Mouse (Mus musculus) midbrain, postnatal 0 days (tissue): ENCODE data around the gene Gm21586. TPM values are rescaled to one million over a fixed set of nuclear protein-coding genes. Genes with fewer than 3 reads are reported as not detected.
"Not testable (repeated sequence)": the region's sequence is repeated elsewhere in the genome, so short reads cannot be mapped to it uniquely, and the experiment has no call there.

Experiments
- ATAC-seq: fragments of 200-750 bp; cut with Nextera tagmentation; 2 replicates; pipeline ENCODE4 v1.8.0; 2017; ENCODE audit warnings: moderate number of reproducible peaks, mild to moderate bottlenecking, moderate TSS enrichment, moderate library complexity; ENCODE audit not compliant: low FRiP score
- DNase-seq: peaks from one replicate; pipeline ENCODE4 v3.0.0-alpha.2; 2015; ENCODE audit warnings: low spot score
- H3K27ac ChIP-seq: fragments of 300-500 bp; sonication (generic); 2 replicates; pipeline ENCODE4 v1.5.1; 2014; ENCODE audit warnings: low read depth, mild to moderate bottlenecking, low read length, mixed read lengths
- H3K27me3 ChIP-seq: fragments of 300-500 bp; sonication (generic); 2 replicates; pipeline ENCODE4 v1.6.1; 2014; ENCODE audit warnings: low read length, control low read depth, mixed read lengths; ENCODE audit not compliant: insufficient read depth
- H3K36me3 ChIP-seq: fragments of 300-500 bp; sonication (generic); 2 replicates; pipeline ENCODE4 v1.6.1; 2014; ENCODE audit warnings: low read length, control low read depth, mixed read lengths; ENCODE audit not compliant: insufficient read depth
- H3K4me1 ChIP-seq: fragments of 300-500 bp; sonication (generic); 2 replicates; pipeline ENCODE4 v1.6.1; 2014; ENCODE audit warnings: mild to moderate bottlenecking, control low read depth, antibody characterized with exemption, low read length, mixed read lengths; ENCODE audit not compliant: insufficient read depth
- H3K4me2 ChIP-seq: fragments of 300-500 bp; sonication (generic); 2 replicates; pipeline ENCODE4 v1.6.1; 2014; ENCODE audit warnings: low read depth, mild to moderate bottlenecking, low read length, mixed read lengths; ENCODE audit not compliant: poor library complexity, severe bottlenecking
- H3K4me3 ChIP-seq: fragments of 300-500 bp; sonication (generic); 2 replicates; pipeline ENCODE4 v1.5.1; 2014; ENCODE audit warnings: low read depth, mild to moderate bottlenecking, low read length, moderate library complexity
- H3K9ac ChIP-seq: fragments of 300-500 bp; sonication (generic); replicated peaks from 2 replicates; pipeline ENCODE4 v1.6.1; 2014; ENCODE audit warnings: mild to moderate bottlenecking, low read length, moderate library complexity, mixed read lengths; ENCODE audit not compliant: poor library complexity, severe bottlenecking
- H3K9me3 ChIP-seq: fragments of 300-500 bp; sonication (generic); 2 replicates; pipeline ENCODE4 v1.6.1; 2016; ENCODE audit warnings: low read length, control low read depth
- WGBS: fragments of 180-500 bp; shearing (Covaris S2); extraction: QIAGEN DNeasy Blood & Tissue Kit; methylation state at CpG from one replicate; pipeline ENCODE4 v1.1.7; 2014; 5-methylcytosine and 5-hydroxymethylcytosine counted together
- polyA plus RNA-seq: library from polyadenylated mRNA; unstranded; fragments of >200 nt; fragmentation: Nextera tagmentation; extraction: Ambion mirVana; gene quantifications from 2 replicates; pipeline ENCODE4 v1.2.1, GENCODE M21; 2015
- total RNA-seq: library from RNA; depleted of rRNA; stranded (reverse); fragments of >200 nt; gene quantifications from 2 replicates; pipeline ENCODE4 v1.2.3, GENCODE M21; 2014; rRNA removed

Gm21586 gene
- total RNA-seq (not detected in 2 replicates), polyA plus RNA-seq (not detected in 2 replicates)

- H3K9me3 ChIP-seq, H3K4me1 ChIP-seq, H3K9ac ChIP-seq, DNase-seq, ATAC-seq, H3K4me2 ChIP-seq, H3K27me3 ChIP-seq, H3K27ac ChIP-seq, H3K4me3 ChIP-seq, H3K36me3 ChIP-seq: not testable (repeated sequence)
- WGBS, result no CpG with 5 or more reads among the region's 18 CpGs
These were observed at the start of gene Gm21586 for GRCm38 (mm10) chr4:42439078-42439477. Gm21586 (plus strand) TSS chr4:42439378.

- no CpG with 5 or more reads among the region's 5 CpGs for WGBS
These were observed 27.3 kb downstream of the Gm21586 start, which contains the start of gene Gm2163 for GRCm38 (mm10) chr4:42466452-42466851. Gm2163 (plus strand) TSS chr4:42466752.

More at GRCm38 (mm10) chr4:42466452-42466851, 27.3 kb downstream of the Gm21586 start, which contains the start of gene Gm2163:
- H3K4me3 ChIP-seq, H3K9me3 ChIP-seq, H3K36me3 ChIP-seq, DNase-seq, ATAC-seq, H3K27me3 ChIP-seq, H3K9ac ChIP-seq, H3K27ac ChIP-seq, H3K4me1 ChIP-seq, H3K4me2 ChIP-seq: not testable (repeated sequence)

Other genes starting within 250 kb of the Gm21586 start
- not detected in 2 replicates for gene Gm10600, start 198.7 kb upstream of the Gm21586 start, total RNA-seq
- gene Gm10600, start 198.7 kb upstream of the Gm21586 start, polyA plus RNA-seq, result not detected in 2 replicates
- 1.3 TPM in 1 of 2 replicates, not detected in the other for gene Ccl21b, start 183.6 kb upstream of the Gm21586 start, total RNA-seq
- gene Ccl21b, start 183.6 kb upstream of the Gm21586 start, polyA plus RNA-seq, result not detected in 2 replicates
- gene Gm21953, start 145.1 kb upstream of the Gm21586 start, total RNA-seq, result not detected in 2 replicates
- gene Gm21953, start 145.1 kb upstream of the Gm21586 start, polyA plus RNA-seq, result not detected in 2 replicates
- 0.11 and 0.85 TPM in 2 replicates for gene Fam205a3, start 121.0 kb upstream of the Gm21586 start, total RNA-seq
- not detected in 2 replicates for gene Fam205a3, start 121.0 kb upstream of the Gm21586 start, polyA plus RNA-seq
- 0.38 and 1.6 TPM in 2 replicates for gene Gm2163, start 27.4 kb downstream of the Gm21586 start, total RNA-seq
- gene Gm2163, start 27.4 kb downstream of the Gm21586 start, polyA plus RNA-seq, result 0.11 and 0.22 TPM in 2 replicates
- 0.11 and 0.85 TPM in 2 replicates for gene Fam205a2, start 88.8 kb downstream of the Gm21586 start, total RNA-seq
- gene Fam205a2, start 88.8 kb downstream of the Gm21586 start, polyA plus RNA-seq, result not detected in 2 replicates
- gene Gm10591, start 172.8 kb downstream of the Gm21586 start, total RNA-seq, result 1.3 TPM in 1 of 2 replicates, not detected in the other
- gene Gm10591, start 172.8 kb downstream of the Gm21586 start, polyA plus RNA-seq, result not detected in 2 replicates
- gene Gm2564, start 190.3 kb downstream of the Gm21586 start, total RNA-seq, result not detected in 2 replicates
- gene Gm2564, start 190.3 kb downstream of the Gm21586 start, polyA plus RNA-seq, result 0.47 and 0.77 TPM in 2 replicates
- not detected in 2 replicates for gene Ccl27b, start 215.9 kb downstream of the Gm21586 start, total RNA-seq
- gene Ccl27b, start 215.9 kb downstream of the Gm21586 start, polyA plus RNA-seq, result 0.86 TPM in 1 of 2 replicates, not detected in the other
- 0.27 TPM in 1 of 2 replicates, not detected in the other for gene Il11ra2, start 222.5 kb downstream of the Gm21586 start, total RNA-seq
- gene Il11ra2, start 222.5 kb downstream of the Gm21586 start, polyA plus RNA-seq, result 0.16 TPM in 1 of 2 replicates, not detected in the other